Mouse (Mus musculus) liver, adult 2 months (tissue): ENCODE measurements around the gene Slc9a9.

Source experiments
- CTCF ChIP-seq: fragments of 200-500 bp; IDR thresholded peaks from 2 replicates; pipeline ENCODE4 v1.5.1; 2011; ENCODE audit warnings: low read depth, low read length, control low read depth
- POLR2A ChIP-seq: fragments of 200-500 bp; IDR thresholded peaks from 2 replicates; pipeline ENCODE4 v1.6.1; 2011; ENCODE audit warnings: low read length, control low read depth; ENCODE audit not compliant: insufficient read depth; ENCODE audit errors: extremely low read depth

GRCm38 (mm10) chr9:94696539-94697079 is 26.9 kb downstream of the Slc9a9 start:
- no peak for TF ChIP-seq CTCF
- no peak for TF ChIP-seq POLR2A
